Mouse (Mus musculus) adrenal gland, postnatal 14 days (tissue): ENCODE measurements around the gene Fbxo44. TPM values are rescaled to one million over a fixed set of nuclear protein-coding genes. Genes with fewer than 3 reads are reported as not detected.
"Not testable (repeated sequence)": the region's sequence is repeated elsewhere in the genome, so short reads cannot be mapped to it uniquely, and the experiment has no call there.

Source experiments
- DNase-seq: peaks from one replicate; pipeline ENCODE4 v3.0.0; 2021; ENCODE audit warnings: mixed read lengths
- long read RNA-seq, 2 experiments: library from polyadenylated mRNA; stranded (forward); transcript quantifications; one replicate each; pipeline ENCODE4 v2.0.0; 2021
- total RNA-seq: library from RNA; stranded (reverse); gene quantifications from 2 replicates; pipeline ENCODE4 v1.2.3, GENCODE M21; 2021

The Fbxo44 gene
- 6.7 and 9.1 TPM in 2 replicates for total RNA-seq
- long read RNA-seq, experiment 1, transcript Fbxo44-201 (6 exons, 1,829 nt), result major isoform, 5 of 11 reads
- long read RNA-seq, experiment 1, partial matches to known transcripts, result 0 of 11 reads
- long read RNA-seq, experiment 1, other reads (novel, unspliced or antisense), result 2 of 11 reads
- long read RNA-seq, experiment 2, partial matches to known transcripts, result 0 of 4 reads
- long read RNA-seq, experiment 2, other reads (novel, unspliced or antisense), result 2 of 4 reads

- DNase-seq, result peak; percentile 57
These were observed at the start of gene Fbxo44, which contains the start of gene Fbxo2 for GRCm38 (mm10) chr4:148160436-148161390. TSS of gene Fbxo44 (minus strand) at chr4:148160482. TSS of gene Fbxo2 (plus strand) at chr4:148160621.

- no peak for DNase-seq
These were observed 44.6 kb upstream of the Fbxo44 start for GRCm38 (mm10) chr4:148204873-148205232.

GRCm38 (mm10) chr4:148204061-148204872, 44.0 kb upstream of the Fbxo44 start:
- DNase-seq, result no peak

GRCm38 (mm10) chr4:148203557-148203956, 43.3 kb upstream of the Fbxo44 start:
- DNase-seq, result no peak

GRCm38 (mm10) chr4:148198721-148199120, 38.4 kb upstream of the Fbxo44 start:
- DNase-seq, result no peak

- DNase-seq, result no peak
These were observed 34.1 kb upstream of the Fbxo44 start for GRCm38 (mm10) chr4:148194400-148194799.

- no peak for DNase-seq
These were observed 32.5 kb upstream of the Fbxo44 start for GRCm38 (mm10) chr4:148192707-148193245.

- not testable (repeated sequence) for DNase-seq
These were observed 28.5 kb upstream of the Fbxo44 start for GRCm38 (mm10) chr4:148188767-148189166.

- no peak for DNase-seq
These were observed 25.5 kb upstream of the Fbxo44 start for GRCm38 (mm10) chr4:148185819-148186218.

GRCm38 (mm10) chr4:148184564-148184963, 24.3 kb upstream of the Fbxo44 start:
- no peak for DNase-seq

- DNase-seq, result no peak
These were observed 22.1 kb upstream of the Fbxo44 start for GRCm38 (mm10) chr4:148182363-148182762.

GRCm38 (mm10) chr4:148181483-148181882, 21.2 kb upstream of the Fbxo44 start:
- no peak for DNase-seq

- DNase-seq, result no peak
These were observed 17.4 kb upstream of the Fbxo44 start for GRCm38 (mm10) chr4:148177716-148178115.

- not testable (repeated sequence) for DNase-seq
These were observed 16.3 kb upstream of the Fbxo44 start for GRCm38 (mm10) chr4:148176603-148177002.

- DNase-seq, result no peak
These were observed 14.2 kb upstream of the Fbxo44 start for GRCm38 (mm10) chr4:148174495-148174862.

GRCm38 (mm10) chr4:148173811-148174494, 13.7 kb upstream of the Fbxo44 start:
- no peak for DNase-seq

- no peak for DNase-seq
These were observed 11.0 kb upstream of the Fbxo44 start for GRCm38 (mm10) chr4:148171261-148171660.

GRCm38 (mm10) chr4:148170842-148171241, 10.6 kb upstream of the Fbxo44 start:
- peak; percentile 67 for DNase-seq

- no peak for DNase-seq
These were observed 9.3 kb upstream of the Fbxo44 start for GRCm38 (mm10) chr4:148169586-148169985.

GRCm38 (mm10) chr4:148168287-148168686, 8.0 kb upstream of the Fbxo44 start:
- peak; percentile 72 for DNase-seq

GRCm38 (mm10) chr4:148166986-148167385, 6.7 kb upstream of the Fbxo44 start:
- DNase-seq, result peak; percentile 85

GRCm38 (mm10) chr4:148166431-148166830, 6.1 kb upstream of the Fbxo44 start:
- DNase-seq, result no peak
